Mouse (Mus musculus) 416B (cell line): ENCODE data around the gene Tes.

ENCODE experiments used
- DNase-seq: peaks from one replicate; pipeline ENCODE4 v3.0.0; 2011; ENCODE audit warnings: low read depth

Gene Tes

GRCm38 (mm10) chr6:17077720-17078119, 12.8 kb downstream of the Tes start:
- no peak for DNase-seq

GRCm38 (mm10) chr6:17079304-17079703, 14.4 kb downstream of the Tes start:
- no peak for DNase-seq

- no peak for DNase-seq
Measured at GRCm38 (mm10) chr6:17079826-17080225, 14.9 kb downstream of the Tes start.

GRCm38 (mm10) chr6:17082238-17082637, 17.3 kb downstream of the Tes start:
- DNase-seq, result no peak

- no peak for DNase-seq
Measured at GRCm38 (mm10) chr6:17082800-17083199, 17.9 kb downstream of the Tes start.

GRCm38 (mm10) chr6:17087485-17087884, 22.5 kb downstream of the Tes start:
- peak; percentile 77 for DNase-seq

- DNase-seq, result no peak
Measured at GRCm38 (mm10) chr6:17097301-17097700, 32.4 kb downstream of the Tes start.

GRCm38 (mm10) chr6:17098559-17098958, 33.6 kb downstream of the Tes start:
- no peak for DNase-seq

- DNase-seq, result no peak
Measured at GRCm38 (mm10) chr6:17099477-17100130, 34.7 kb downstream of the Tes start.

GRCm38 (mm10) chr6:17105714-17106113, 40.8 kb downstream of the Tes start:
- DNase-seq, result peak; percentile 64

GRCm38 (mm10) chr6:17106493-17106892, 41.5 kb downstream of the Tes start:
- no peak for DNase-seq

GRCm38 (mm10) chr6:17109204-17109603, 44.3 kb downstream of the Tes start:
- peak; percentile 80 for DNase-seq

- peak; percentile 21 for DNase-seq
Measured at GRCm38 (mm10) chr6:17110564-17111100, 45.7 kb downstream of the Tes start.

GRCm38 (mm10) chr6:17112081-17112480, 47.1 kb downstream of the Tes start:
- DNase-seq, result no peak

GRCm38 (mm10) chr6:17112990-17113389, 48.0 kb downstream of the Tes start:
- no peak for DNase-seq

- DNase-seq, result no peak
Measured at GRCm38 (mm10) chr6:17114588-17114987, 49.6 kb downstream of the Tes start.

GRCm38 (mm10) chr6:17115046-17115790, 50.3 kb downstream of the Tes start:
- no peak for DNase-seq

- peak; percentile 84 for DNase-seq
Measured at GRCm38 (mm10) chr6:17119521-17120232, 54.7 kb downstream of the Tes start.

GRCm38 (mm10) chr6:17140021-17140420, 75.1 kb downstream of the Tes start:
- DNase-seq, result no peak

GRCm38 (mm10) chr6:17142577-17143359, 77.8 kb downstream of the Tes start:
- DNase-seq, result peak; percentile 35

- DNase-seq, result no peak
Measured at GRCm38 (mm10) chr6:17151071-17151715, 86.2 kb downstream of the Tes start.
